Mouse (Mus musculus) intestine, embryonic 15.5 days (tissue): ENCODE data around the gene Ly75. TPM values are rescaled to one million over a fixed set of nuclear protein-coding genes. Genes with fewer than 3 reads are reported as not detected.

Experiments used
- ATAC-seq: fragments of 200-750 bp; cut with Nextera tagmentation; 2 replicates; pipeline ENCODE4 v1.8.0; 2017; ENCODE audit warnings: moderate TSS enrichment, moderate library complexity
- H3K27ac ChIP-seq: fragments of 300-500 bp; sonication (generic); 2 replicates; pipeline ENCODE4 v1.5.1; 2015; ENCODE audit warnings: mild to moderate bottlenecking, inconsistent platforms
- H3K27me3 ChIP-seq: fragments of 300-500 bp; sonication (generic); replicated peaks from 2 replicates; pipeline ENCODE4 v1.6.1; 2015; ENCODE audit warnings: inconsistent platforms
- H3K36me3 ChIP-seq: fragments of 300-500 bp; sonication (generic); 2 replicates; pipeline ENCODE4 v1.6.1; 2015; ENCODE audit warnings: inconsistent platforms
- H3K4me1 ChIP-seq: fragments of 300-500 bp; sonication (generic); replicated peaks from 2 replicates; pipeline ENCODE4 v1.6.1; 2015; ENCODE audit warnings: inconsistent platforms
- H3K4me2 ChIP-seq: fragments of 300-500 bp; sonication (generic); replicated peaks from 2 replicates; pipeline ENCODE4 v1.6.1; 2015; ENCODE audit warnings: mild to moderate bottlenecking, inconsistent platforms
- H3K4me3 ChIP-seq: fragments of 300-500 bp; sonication (generic); replicated peaks from 2 replicates; pipeline ENCODE4 v1.5.1; 2015; ENCODE audit warnings: inconsistent platforms
- H3K9ac ChIP-seq: fragments of 300-500 bp; sonication (generic); 2 replicates; pipeline ENCODE4 v1.6.1; 2015; ENCODE audit warnings: inconsistent platforms
- H3K9me3 ChIP-seq: fragments of 300-500 bp; sonication (generic); 2 replicates; pipeline ENCODE4 v1.6.1; 2016; ENCODE audit warnings: inconsistent platforms
- WGBS: fragments of 180-500 bp; shearing (Covaris S2); methylation state at CpG from one replicate; pipeline ENCODE4 v1.1.7; 2015; 5-methylcytosine and 5-hydroxymethylcytosine counted together
- polyA plus RNA-seq: library from polyadenylated mRNA; unstranded; fragments of >200 nt; fragmentation: Nextera tagmentation; extraction: Ambion mirVana; gene quantifications from 2 replicates; pipeline ENCODE4 v1.2.1, GENCODE M21; 2015

Gene Ly75
- polyA plus RNA-seq, 1 experiment from 2014 or later, result 1.1 TPM

DNA sequence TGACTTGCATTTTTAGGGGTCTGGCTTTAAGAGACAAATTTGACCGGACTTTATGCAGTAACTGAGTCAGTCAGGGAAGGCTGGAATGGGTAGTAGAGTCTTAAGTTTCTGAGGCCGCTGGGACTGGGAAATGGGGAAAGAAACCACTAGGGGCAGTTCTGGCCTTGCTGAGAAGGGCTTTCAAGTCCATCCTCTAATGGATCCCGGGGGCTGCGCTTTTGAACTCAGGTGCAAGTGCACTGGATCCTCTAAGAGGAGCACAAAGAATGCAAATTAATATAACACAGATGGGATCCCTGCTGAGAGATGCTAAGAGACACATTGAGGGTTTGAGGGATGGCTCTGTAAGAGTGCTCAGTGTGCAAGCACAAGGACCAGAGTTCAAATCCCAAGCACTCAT, 91.7 kb downstream of the Ly75 start:
- no peak overlapping the region for H3K27ac ChIP-seq
- H3K36me3 ChIP-seq, result no peaks in the 10 kb centered on the region
- H3K9ac ChIP-seq, result no peak overlapping the region
- H3K9me3 ChIP-seq, result no peaks in the 10 kb centered on the region
- no peaks in the 10 kb centered on the region for H3K4me1 ChIP-seq
- ATAC-seq, result no peak
- H3K27me3 ChIP-seq, result no peaks in the 10 kb centered on the region
- 91% methylated on average over 4 of the region's 4 CpGs for WGBS
- no peak overlapping the region for H3K4me2 ChIP-seq
- H3K4me3 ChIP-seq, result no peak overlapping the region

DNA sequence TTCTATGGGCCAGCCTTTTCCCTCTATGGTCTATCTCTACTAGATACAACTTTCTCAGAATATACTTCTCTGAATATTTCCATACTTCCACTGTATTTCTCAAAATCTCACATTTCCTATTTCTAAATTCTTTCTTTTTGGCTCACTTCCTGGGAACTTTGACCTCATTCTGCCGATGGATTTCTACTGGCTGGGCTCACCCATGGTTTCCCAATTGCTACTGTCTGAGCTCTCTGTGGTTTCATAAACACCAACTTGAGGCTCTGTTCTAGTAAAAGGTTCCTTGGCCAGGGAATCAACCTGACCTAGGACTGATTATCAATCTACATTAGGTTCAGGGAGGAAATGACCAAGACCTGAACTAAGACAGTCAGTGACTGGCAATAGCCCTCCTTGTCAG, 93.7 kb downstream of the Ly75 start:
- 76% methylated on average over 1 of the region's 1 CpGs for WGBS

DNA sequence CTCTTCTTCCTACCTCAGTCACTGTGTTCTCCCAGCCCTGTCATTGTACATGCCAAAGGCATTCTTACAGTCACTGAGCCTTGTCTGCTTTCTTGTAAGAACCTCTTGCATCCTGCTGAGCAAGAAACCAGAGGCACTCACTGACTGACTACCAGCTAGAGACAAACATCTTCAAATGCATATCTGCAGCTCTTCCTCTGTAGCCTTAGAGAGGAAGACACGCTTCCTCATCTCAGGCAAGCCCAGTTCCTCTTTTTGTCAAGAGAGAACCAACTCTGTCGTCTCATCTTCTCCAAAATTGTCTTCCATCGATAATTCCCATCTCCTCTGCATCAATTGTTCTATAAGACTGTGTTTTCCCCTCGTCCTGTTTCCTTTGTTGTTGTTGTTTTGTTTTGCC, 94.5 kb downstream of the Ly75 start:
- Histone ChIP-seq H3K4me3 (no peak overlapping the region), H3K4me2 (no peak overlapping the region), H3K27me3 (no peaks in the 10 kb centered on the region), H3K9me3 (no peaks in the 10 kb centered on the region), H3K9ac (no peak overlapping the region), H3K27ac (no peak overlapping the region), H3K36me3 (no peaks in the 10 kb centered on the region), H3K4me1 (peaks cover 9% of the 10 kb centered on the region; the same call in 1 of the 2 replicates)
- 79% methylated on average over 4 of the region's 4 CpGs for whole genome bisulfite sequencing
- ATAC-seq, result no peak

More for the DNA sequence above, 93.7 kb downstream of the Ly75 start:
- no peak overlapping the region for H3K9ac ChIP-seq
- no peaks in the 10 kb centered on the region for H3K36me3 ChIP-seq
- H3K9me3 ChIP-seq, result no peaks in the 10 kb centered on the region
- ATAC-seq, result no peak
- H3K27ac ChIP-seq, result no peak overlapping the region
- H3K4me2 ChIP-seq, result no peak overlapping the region
- H3K4me3 ChIP-seq, result no peak overlapping the region
- no peaks in the 10 kb centered on the region for H3K27me3 ChIP-seq
- H3K4me1 ChIP-seq, result 0 out of 2 replicates have a peak, but pooled peaks cover 4% of the 10 kb centered on the region

DNA sequence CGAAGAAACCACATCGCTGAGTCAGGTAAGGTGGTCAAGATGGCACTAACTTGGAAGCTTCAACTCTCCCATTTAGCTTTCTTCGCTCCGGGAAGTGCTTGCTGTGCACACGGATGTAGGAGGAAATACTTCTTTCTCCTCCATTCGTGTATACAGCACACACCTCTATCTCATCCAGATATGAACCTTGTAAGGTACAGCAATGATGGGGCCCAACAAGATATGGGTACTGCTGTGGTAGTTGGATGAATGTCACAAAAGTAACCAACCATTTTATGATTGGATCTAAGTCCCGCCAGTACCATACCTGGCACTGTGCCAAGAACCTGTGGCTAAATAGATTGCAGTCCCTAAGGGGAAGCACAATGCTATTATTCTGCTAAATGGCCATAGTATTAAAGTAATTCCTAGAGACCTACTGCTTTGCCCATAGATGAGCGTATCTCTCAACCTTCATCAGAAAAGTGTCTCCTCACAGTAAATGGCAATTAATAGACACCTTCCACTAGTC, 97.9 kb downstream of the Ly75 start:
- peak overlapping the region; percentile 97 for H3K4me2 ChIP-seq
- no peaks in the 10 kb centered on the region for H3K36me3 ChIP-seq
- H3K9ac ChIP-seq, result no peak overlapping the region
- H3K4me1 ChIP-seq, result peaks cover 12% of the 10 kb centered on the region
- peak; percentile 74 for ATAC-seq
- no peak overlapping the region for H3K27ac ChIP-seq
- no peaks in the 10 kb centered on the region for H3K27me3 ChIP-seq
- WGBS, result 78% methylated on average over 8 of the region's 8 CpGs
- no peak overlapping the region for H3K4me3 ChIP-seq
- H3K9me3 ChIP-seq, result no peaks in the 10 kb centered on the region

DNA sequence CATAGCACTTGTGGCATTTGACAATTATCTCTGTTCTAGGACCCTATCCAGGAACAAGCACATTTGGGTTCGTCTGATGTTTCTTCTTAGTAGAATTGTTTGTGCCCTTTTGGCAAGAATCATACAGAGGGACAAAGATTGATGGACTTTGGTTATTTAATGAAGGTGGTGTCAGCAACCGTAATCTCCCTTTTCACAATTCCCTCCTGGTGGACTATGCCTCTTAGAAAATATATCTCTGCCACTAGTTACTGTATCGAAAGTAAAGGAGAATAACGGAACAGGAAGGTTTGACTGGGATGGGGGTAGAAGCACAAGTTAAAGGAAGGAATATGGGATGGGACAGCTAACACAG, 98.7 kb downstream of the Ly75 start, which contains the start of gene Cd302:
Gene Cd302 (minus strand): TSS at position 22 of the 355 bp plus-strand sequence.
- H3K27me3 ChIP-seq, result no peaks in the 10 kb centered on the region
- H3K9me3 ChIP-seq, result no peaks in the 10 kb centered on the region
- no peaks in the 10 kb centered on the region for H3K36me3 ChIP-seq
- peak within 1 kb of the TSS; percentile 54 for H3K4me3 ChIP-seq
- H3K27ac ChIP-seq, result peak within 1 kb of the TSS; percentile 29; the same call in 1 of the 2 replicates
- WGBS, result 35% methylated on average over 4 of the region's 4 CpGs
- H3K4me2 ChIP-seq, result peak within 1 kb of the TSS; percentile 97
- peak within 1 kb of the TSS; percentile 59 for H3K9ac ChIP-seq
- peak; percentile 57 for ATAC-seq
- peaks cover 12% of the 10 kb centered on the region for H3K4me1 ChIP-seq

DNA sequence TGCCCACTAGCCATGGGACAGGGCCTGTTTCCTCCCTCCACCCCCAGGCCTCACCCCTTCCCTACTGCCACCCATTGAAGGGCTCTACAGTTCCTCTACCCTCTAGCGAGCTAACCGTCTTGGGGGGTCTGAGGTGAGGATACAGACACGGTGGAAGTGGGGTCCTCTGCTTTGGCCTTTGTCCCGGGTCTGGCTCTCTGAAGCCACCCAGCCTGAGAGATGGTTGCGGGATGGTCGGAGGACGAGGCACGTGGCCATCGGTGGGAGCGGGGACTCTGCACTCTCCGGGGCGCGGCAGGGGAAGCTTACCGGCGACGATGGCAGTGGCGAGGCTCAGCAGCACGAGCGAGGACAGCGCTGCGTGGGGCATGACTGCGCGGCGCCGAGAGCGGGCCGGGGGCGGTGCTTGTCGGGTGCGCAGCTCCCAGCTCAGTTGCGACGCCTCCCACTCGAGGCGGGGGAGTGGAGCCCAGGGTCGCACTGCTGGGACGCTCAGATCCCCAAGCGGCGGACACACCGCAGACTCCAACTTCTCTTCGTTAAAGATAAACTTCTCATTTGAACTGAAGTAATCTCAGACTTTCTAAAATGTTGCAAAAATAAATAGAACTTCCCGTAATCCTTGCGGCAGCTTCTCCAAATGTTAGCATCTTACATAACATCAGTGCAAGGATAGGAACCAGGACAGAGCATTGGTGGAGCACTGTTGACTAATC, 99.2 kb downstream of the Ly75 start:
- under 1% methylated on average over 42 of the region's 42 CpGs for WGBS
- Histone ChIP-seq H3K4me2 (peak overlapping the region; percentile 97), H3K9me3 (no peaks in the 10 kb centered on the region), H3K4me1 (peaks cover 12% of the 10 kb centered on the region), H3K9ac (peak overlapping the region; percentile 59), H3K27me3 (no peaks in the 10 kb centered on the region), H3K27ac (peak overlapping the region; percentile 29; the same call in 1 of the 2 replicates), H3K36me3 (no peaks in the 10 kb centered on the region), H3K4me3 (peak overlapping the region; percentile 54)
- ATAC-seq, result peak; percentile 82

DNA sequence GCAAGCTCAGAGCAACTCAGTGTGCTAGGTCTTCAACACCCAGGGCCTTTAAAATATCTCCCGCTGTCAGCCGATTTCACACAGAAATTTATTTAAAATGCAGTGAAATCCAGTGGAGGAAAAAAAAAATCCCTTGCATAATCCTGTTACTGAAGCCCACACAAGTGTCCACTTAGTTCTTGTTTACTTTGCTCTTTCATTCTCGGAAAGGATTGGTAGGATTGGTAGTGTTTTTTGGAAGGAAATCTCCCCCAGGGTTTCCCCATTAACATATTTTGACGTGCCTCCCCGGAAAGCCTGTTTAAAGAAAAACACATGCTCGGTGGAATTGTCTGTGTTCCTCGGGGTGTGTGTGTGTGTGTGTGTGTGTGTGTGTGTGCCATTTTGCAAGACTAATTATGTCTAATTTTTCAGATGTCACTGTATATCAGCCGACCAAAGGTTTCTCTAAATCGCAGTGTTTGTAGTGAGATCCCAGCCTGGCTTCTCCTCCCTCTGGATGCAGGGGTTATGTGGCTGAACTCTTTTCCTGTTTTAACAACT, 99.8 kb downstream of the Ly75 start:
- peaks cover 12% of the 10 kb centered on the region for H3K4me1 ChIP-seq
- peak overlapping the region; percentile 97 for H3K4me2 ChIP-seq
- H3K36me3 ChIP-seq, result no peaks in the 10 kb centered on the region
- no peaks in the 10 kb centered on the region for H3K9me3 ChIP-seq
- no peak; the same call in 1 of the 2 replicates for ATAC-seq
- 21% methylated on average over 9 of the region's 9 CpGs for WGBS
- peak overlapping the region; percentile 54 for H3K4me3 ChIP-seq
- H3K9ac ChIP-seq, result peak overlapping the region; percentile 59; the same call in 1 of the 2 replicates
- no peaks in the 10 kb centered on the region for H3K27me3 ChIP-seq
- H3K27ac ChIP-seq, result peak overlapping the region; percentile 29; the same call in 1 of the 2 replicates

DNA sequence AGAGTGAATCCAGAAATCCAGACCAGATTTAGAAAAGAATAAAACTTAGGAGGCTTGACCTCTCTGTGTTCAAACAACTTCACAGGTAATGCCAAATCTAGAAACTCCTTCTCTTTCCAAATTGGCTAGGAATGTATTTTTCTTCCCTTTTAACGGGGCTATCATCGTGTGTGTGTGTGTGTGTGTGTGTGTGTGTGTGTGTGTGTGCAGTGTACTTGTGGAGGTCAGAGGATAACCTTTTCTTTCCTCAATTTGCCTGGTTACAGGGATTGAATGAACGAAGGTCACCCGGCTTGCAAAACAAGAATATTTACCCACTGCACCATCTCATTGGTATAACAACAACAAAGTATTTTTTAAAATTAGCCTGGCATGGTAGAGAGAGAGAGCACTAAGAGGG, 100.5 kb downstream of the Ly75 start:
- no peak overlapping the region for H3K4me3 ChIP-seq

DNA sequence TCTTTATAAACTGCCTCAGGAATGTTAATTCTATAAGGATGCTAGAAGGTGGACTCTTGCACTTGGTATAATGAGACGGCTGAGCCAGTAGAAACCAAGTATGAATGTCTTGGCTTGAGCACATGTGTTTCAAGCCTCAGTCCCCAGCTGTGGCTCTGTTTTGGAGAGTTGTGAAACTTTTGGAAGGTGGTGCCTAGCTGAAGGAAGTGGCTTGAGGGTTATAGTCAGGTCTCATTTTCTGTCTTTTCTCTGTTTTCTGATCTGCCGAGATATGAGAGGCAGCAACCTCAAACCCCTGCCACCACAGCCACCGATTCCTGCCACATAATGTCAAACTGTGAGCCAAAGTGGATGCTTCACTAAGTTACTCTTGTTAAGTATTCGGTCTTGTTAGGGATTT, 104.5 kb downstream of the Ly75 start:
- Histone ChIP-seq H3K27me3 (no peaks in the 10 kb centered on the region), H3K36me3 (no peaks in the 10 kb centered on the region), H3K27ac (no peak overlapping the region), H3K9ac (no peak overlapping the region), H3K4me3 (no peak overlapping the region), H3K9me3 (no peaks in the 10 kb centered on the region), H3K4me2 (no peak overlapping the region), H3K4me1 (peaks cover 3% of the 10 kb centered on the region)
- 91% methylated on average over 4 of the region's 4 CpGs for WGBS
- ATAC-seq, result no peak

More for the DNA sequence above, 100.5 kb downstream of the Ly75 start:
- Histone ChIP-seq H3K27ac (no peak overlapping the region), H3K9ac (no peak overlapping the region), H3K36me3 (no peaks in the 10 kb centered on the region), H3K4me2 (peak overlapping the region; percentile 97; the same call in 1 of the 2 replicates), H3K27me3 (no peaks in the 10 kb centered on the region), H3K9me3 (no peaks in the 10 kb centered on the region), H3K4me1 (peaks cover 12% of the 10 kb centered on the region)
- 87% methylated on average over 4 of the region's 4 CpGs for WGBS
- no peak for ATAC-seq

DNA sequence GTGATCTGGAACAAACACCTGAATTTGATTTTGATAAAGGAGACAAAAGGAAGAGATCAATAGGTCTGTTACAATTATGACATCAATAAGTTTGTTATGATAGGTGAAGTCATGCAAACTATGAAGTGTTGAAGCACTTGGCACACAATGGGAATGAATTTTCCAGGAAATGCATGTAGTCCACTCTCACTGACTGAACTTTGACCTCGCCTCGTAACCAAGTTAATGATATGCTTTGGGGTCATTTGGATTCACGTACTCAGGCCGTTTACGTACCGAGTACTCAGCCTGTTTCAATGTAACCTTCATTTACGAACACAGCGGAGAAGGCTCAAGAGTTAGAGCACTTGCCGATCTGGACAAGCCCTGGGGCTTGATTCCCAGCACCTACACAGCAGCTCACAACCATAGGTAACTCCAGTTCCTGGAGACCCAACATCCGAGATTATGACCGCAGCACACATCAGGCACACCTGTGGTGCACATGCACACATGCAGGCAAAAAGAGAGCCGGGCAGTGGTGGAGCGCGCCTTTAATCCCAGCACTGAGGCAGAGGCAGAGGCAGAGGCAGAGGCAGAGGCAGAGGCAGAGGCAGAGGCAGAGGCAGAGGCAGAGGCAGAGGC, 113.1 kb downstream of the Ly75 start:
- ATAC-seq, result peak; percentile 65; the same call in 1 of the 2 replicates

DNA sequence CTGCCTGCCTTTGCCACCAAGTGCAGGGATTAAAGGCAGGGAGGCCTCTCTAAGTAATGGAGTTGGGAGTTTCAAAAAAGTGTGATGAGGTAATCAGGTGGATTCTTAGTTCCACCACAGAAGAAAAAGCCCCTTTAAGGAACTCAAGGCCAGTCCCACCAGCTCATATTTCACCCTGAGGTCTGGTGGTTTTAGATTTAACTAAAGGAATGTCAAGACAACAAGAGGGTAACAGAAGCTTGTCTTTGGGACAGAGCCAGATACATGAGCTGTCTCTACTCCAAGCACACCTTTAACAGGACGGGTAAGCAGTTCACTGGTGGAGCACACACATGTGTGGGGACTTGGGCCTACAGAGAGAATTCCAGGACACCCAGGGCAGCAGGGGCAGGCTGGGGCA, 115.5 kb downstream of the Ly75 start:
- no peaks in the 10 kb centered on the region for H3K27me3 ChIP-seq
- no peak overlapping the region for H3K4me3 ChIP-seq
- no peak overlapping the region for H3K9ac ChIP-seq
- no peaks in the 10 kb centered on the region for H3K4me1 ChIP-seq
- no peaks in the 10 kb centered on the region for H3K9me3 ChIP-seq
- H3K4me2 ChIP-seq, result no peak overlapping the region
- H3K36me3 ChIP-seq, result no peaks in the 10 kb centered on the region
- no peak for ATAC-seq
- 64% methylated on average over 1 of the region's 1 CpGs for whole genome bisulfite sequencing
- H3K27ac ChIP-seq, result no peak overlapping the region

More for the DNA sequence above, 113.1 kb downstream of the Ly75 start:
- no peaks in the 10 kb centered on the region for H3K27me3 ChIP-seq
- no peak overlapping the region for H3K27ac ChIP-seq
- no peaks in the 10 kb centered on the region for H3K9me3 ChIP-seq
- 84% methylated on average over 14 of the region's 14 CpGs for WGBS
- H3K4me2 ChIP-seq, result no peak overlapping the region
- no peaks in the 10 kb centered on the region for H3K36me3 ChIP-seq
- no peaks in the 10 kb centered on the region for H3K4me1 ChIP-seq
- no peak overlapping the region for H3K9ac ChIP-seq
- H3K4me3 ChIP-seq, result no peak overlapping the region

DNA sequence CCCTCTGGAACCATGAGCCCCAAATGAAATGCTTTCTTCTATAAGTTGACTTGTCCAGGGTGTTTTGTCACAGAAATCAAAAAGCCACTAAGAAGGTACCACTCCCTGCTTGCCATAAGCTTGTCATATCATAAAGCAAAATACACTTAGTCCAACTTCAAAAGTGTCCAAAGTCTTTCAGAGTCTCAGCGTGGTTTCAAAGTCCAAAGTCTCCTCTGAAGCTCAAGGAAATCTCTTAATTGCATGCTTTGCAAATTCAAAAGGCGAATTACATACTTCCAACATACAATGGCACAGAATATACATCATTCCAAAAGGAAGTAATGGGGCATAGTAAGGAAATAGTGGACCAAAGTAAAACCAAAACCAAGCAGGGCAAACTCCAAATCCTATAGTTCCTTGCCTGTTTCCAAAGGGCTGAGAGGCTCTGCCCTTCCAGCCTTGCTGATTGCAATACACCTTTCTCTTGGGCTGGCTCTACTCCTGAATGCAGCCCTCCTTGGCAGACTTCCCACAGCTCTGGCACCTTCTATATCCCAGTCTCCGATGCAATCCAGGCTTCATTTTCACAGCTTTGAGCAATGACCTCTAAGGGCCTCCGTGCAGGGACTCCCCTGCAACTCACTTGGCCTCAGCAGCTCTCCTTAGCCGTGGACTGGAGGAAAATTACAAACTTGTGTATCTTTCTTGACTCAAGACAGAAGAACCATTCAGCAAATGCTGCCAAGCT, 122.3 kb downstream of the Ly75 start:
- Histone ChIP-seq H3K36me3 (no peaks in the 10 kb centered on the region), H3K9me3 (no peaks in the 10 kb centered on the region), H3K27me3 (no peaks in the 10 kb centered on the region), H3K4me1 (no peaks in the 10 kb centered on the region), H3K27ac (no peak overlapping the region), H3K9ac (no peak overlapping the region), H3K4me3 (no peak overlapping the region), H3K4me2 (no peak overlapping the region)
- ATAC-seq, result 0 out of 2 replicates have a peak, but pooled peaks have one; percentile 43
- 77% methylated on average over 5 of the region's 5 CpGs for WGBS
